Comparison of ENCODE assay signal across 20 mouse cellular contexts in the genomic region with DNA sequence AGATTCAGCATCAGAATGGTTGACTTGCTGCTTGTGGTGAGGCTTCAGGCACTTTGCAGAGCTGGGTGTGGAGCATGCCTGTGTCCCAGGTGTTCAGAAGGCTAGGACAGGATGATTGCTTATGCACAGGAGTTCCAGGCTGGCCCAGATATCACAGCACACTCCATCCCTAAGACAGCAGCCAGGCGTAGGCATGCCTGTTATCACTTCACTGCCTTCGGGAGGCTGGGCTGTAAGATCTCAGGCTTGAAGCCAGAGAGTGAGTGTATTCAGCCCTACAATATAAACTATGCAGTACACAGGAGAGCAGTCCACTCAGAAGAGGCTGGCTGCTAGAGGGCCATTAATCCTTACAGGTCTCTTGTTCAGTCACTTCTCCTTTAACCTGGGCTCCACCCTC. TPM values are rescaled to one million over a fixed set of nuclear protein-coding genes. Genes with fewer than 3 reads are reported as not detected.
DNase-seq lines count a peak whose midpoint lies in the region; ATAC-seq and TF ChIP-seq lines count a peak whose summit lies in the region.
"Had no signal": no experiment of that assay in that cellular context is flagged by ENCODE, and none has a peak within 500 bp of the region (broad histone marks: within the 10 kb centered on the region; RNA-seq: fewer than 3 reads in every experiment).

No protein-coding gene starts in this region.

- ATAC-seq in heart, postnatal 0 days (ENCODE audit: insufficient read depth, low read depth) = peak; percentile 74
- ATAC-seq in stomach, embryonic 15.5 days (ENCODE audit: insufficient read depth, low FRiP score, low read depth) = 0 out of 2 replicates have a peak, but pooled peaks have one; percentile 15
- ATAC-seq in stomach, postnatal 0 days (ENCODE audit: low FRiP score, low TSS enrichment) = no peak
- ATAC-seq in liver, embryonic 15.5 days (ENCODE audit: insufficient read depth) = peak; percentile 73
- ATAC-seq in CD4-positive, CD25-positive, alpha-beta regulatory T cell, adult 4 months = no peak
- ATAC-seq: forebrain, embryonic 15.5 days had no signal

- no peaks in the 10 kb centered on the region for H3K79me2 ChIP-seq in heart, adult 2 months (replicated peaks; ENCODE audit: control insufficient read depth, insufficient read depth, low read length)

- TF ChIP-seq EP300 in heart, postnatal 0 days (IDR thresholded peaks at IDR 0.05; ENCODE audit: low read depth) = no peak
- TF ChIP-seq EP300 in heart, adult 2 months (IDR thresholded peaks at IDR 0.05; ENCODE audit: insufficient read depth, low read depth, low read length) = no peak
- TF ChIP-seq EP300 in stomach, postnatal 0 days (optimal IDR thresholded peaks at IDR 0.05) = no peak

- DNase-seq in heart, postnatal 0 days (ENCODE audit: low spot score) = no peak
- DNase-seq in heart, adult 2 months = no peak
- no peak for DNase-seq in stomach, postnatal 0 days (ENCODE audit: low spot score)
- no peak for DNase-seq in kidney, postnatal 14 days
- DNase-seq: adrenal gland, adult 2 months; cerebellum, adult 9-10 months; kidney, adult 2 months; kidney, postnatal 25 days; midbrain, embryonic 14.5 days; right cerebral cortex, adult 18-20 months; thymus, adult 18-20 months; thymus, postnatal 4 days had no signal

- H3K27ac ChIP-seq in heart, postnatal 0 days (ENCODE audit: low read depth) = peak overlapping the region; percentile 79
- H3K27ac ChIP-seq in heart, adult 2 months = no peak overlapping the region
- no peak overlapping the region for H3K27ac ChIP-seq in stomach, embryonic 15.5 days
- no peak overlapping the region for H3K27ac ChIP-seq in stomach, postnatal 0 days (replicated peaks)
- peak overlapping the region; percentile 72 for H3K27ac ChIP-seq in liver, embryonic 15.5 days (replicated peaks)
- H3K27ac ChIP-seq: embryonic facial prominence, embryonic 12.5 days; forebrain, embryonic 15.5 days; hindbrain, embryonic 12.5 days; limb, embryonic 15.5 days; neural tube, embryonic 13.5 days had no signal

- H3K9me3 ChIP-seq in heart, postnatal 0 days (replicated peaks; ENCODE audit: control insufficient read depth, low read length) = no peaks in the 10 kb centered on the region
- H3K9me3 ChIP-seq in stomach, embryonic 15.5 days = no peaks in the 10 kb centered on the region
- H3K9me3 ChIP-seq in stomach, postnatal 0 days (ENCODE audit: control insufficient read depth, low read length) = no peaks in the 10 kb centered on the region
- H3K9me3 ChIP-seq in liver, embryonic 15.5 days (replicated peaks) = no peaks in the 10 kb centered on the region
- H3K9me3 ChIP-seq: embryonic facial prominence, embryonic 12.5 days; forebrain, embryonic 15.5 days; hindbrain, embryonic 12.5 days; limb, embryonic 15.5 days; neural tube, embryonic 13.5 days had no signal

- no peak overlapping the region for H3K9ac ChIP-seq in heart, postnatal 0 days (replicated peaks; ENCODE audit: low read depth, low read length)
- H3K9ac ChIP-seq in heart, adult 2 months (ENCODE audit: low read depth, low read length) = no peak overlapping the region
- no peak overlapping the region for H3K9ac ChIP-seq in stomach, embryonic 15.5 days
- no peak overlapping the region for H3K9ac ChIP-seq in stomach, postnatal 0 days (ENCODE audit: low read length)
- H3K9ac ChIP-seq in liver, embryonic 15.5 days = no peak overlapping the region
- H3K9ac ChIP-seq: embryonic facial prominence, embryonic 12.5 days; forebrain, embryonic 15.5 days; hindbrain, embryonic 12.5 days; limb, embryonic 15.5 days; neural tube, embryonic 13.5 days had no signal

- no peaks in the 10 kb centered on the region for H3K27me3 ChIP-seq in heart, postnatal 0 days (ENCODE audit: control insufficient read depth, insufficient read depth, low read length)
- H3K27me3 ChIP-seq in heart, adult 2 months (ENCODE audit: control insufficient read depth, insufficient read depth, low read length) = no peaks in the 10 kb centered on the region
- H3K27me3 ChIP-seq in stomach, embryonic 15.5 days (replicated peaks) = no peaks in the 10 kb centered on the region
- no peaks in the 10 kb centered on the region for H3K27me3 ChIP-seq in stomach, postnatal 0 days (ENCODE audit: control insufficient read depth, insufficient read depth, low read length)
- H3K27me3 ChIP-seq in liver, embryonic 15.5 days = no peaks in the 10 kb centered on the region
- H3K27me3 ChIP-seq: embryonic facial prominence, embryonic 12.5 days; forebrain, embryonic 15.5 days; hindbrain, embryonic 12.5 days; limb, embryonic 15.5 days; neural tube, embryonic 13.5 days had no signal

- peaks cover 88% of the 10 kb centered on the region for H3K36me3 ChIP-seq in heart, postnatal 0 days (replicated peaks; ENCODE audit: control insufficient read depth, insufficient read depth, low read length)
- no peaks in the 10 kb centered on the region for H3K36me3 ChIP-seq in heart, adult 2 months (ENCODE audit: control insufficient read depth, insufficient read depth, low read length)
- peaks cover 78% of the 10 kb centered on the region for H3K36me3 ChIP-seq in stomach, embryonic 15.5 days
- H3K36me3 ChIP-seq in stomach, postnatal 0 days (ENCODE audit: control insufficient read depth, insufficient read depth, low read length) = peaks cover 45% of the 10 kb centered on the region
- peaks cover 98% of the 10 kb centered on the region for H3K36me3 ChIP-seq in liver, embryonic 15.5 days (replicated peaks)

- H3K4me2 ChIP-seq in heart, postnatal 0 days (ENCODE audit: low read depth, low read length) = no peak overlapping the region
- no peak overlapping the region for H3K4me2 ChIP-seq in stomach, embryonic 15.5 days
- no peak overlapping the region for H3K4me2 ChIP-seq in stomach, postnatal 0 days (replicated peaks; ENCODE audit: low read depth)
- H3K4me2 ChIP-seq in liver, embryonic 15.5 days = no peak overlapping the region; the same call in 1 of the 2 replicates
- H3K4me2 ChIP-seq: embryonic facial prominence, embryonic 12.5 days; forebrain, embryonic 15.5 days; hindbrain, embryonic 12.5 days; limb, embryonic 15.5 days; neural tube, embryonic 13.5 days had no signal

- TF ChIP-seq POLR2A in heart, adult 2 months (IDR thresholded peaks at IDR 0.05; ENCODE audit: insufficient read depth, low read depth, low read length) = no peak

- intact Hi-C loops in heart, adult 2 months (cut with DNase I) = no loop called here

- H3K4me3 ChIP-seq in heart, postnatal 0 days (ENCODE audit: low read depth, low read length) = no peak overlapping the region
- no peak overlapping the region for H3K4me3 ChIP-seq in heart, adult 2 months
- H3K4me3 ChIP-seq in stomach, embryonic 15.5 days (replicated peaks) = no peak overlapping the region
- no peak overlapping the region for H3K4me3 ChIP-seq in stomach, postnatal 0 days (ENCODE audit: low read depth, low read length)
- no peak overlapping the region for H3K4me3 ChIP-seq in liver, embryonic 15.5 days (replicated peaks)
- H3K4me3 ChIP-seq: embryonic facial prominence, embryonic 12.5 days; forebrain, embryonic 15.5 days; hindbrain, embryonic 12.5 days; limb, embryonic 15.5 days; neural tube, embryonic 13.5 days had no signal

- 28% methylated on average over 2 of the region's 2 CpGs for WGBS in heart, postnatal 0 days
- WGBS in heart, adult 2 months = 51% methylated on average over 2 of the region's 2 CpGs
- WGBS in stomach, embryonic 15.5 days = 79% methylated on average over 2 of the region's 2 CpGs
- WGBS in stomach, postnatal 0 days = 63% methylated on average over 2 of the region's 2 CpGs
- WGBS in liver, embryonic 15.5 days (ENCODE audit: insufficient replicate concordance) = 27% methylated on average over 2 of the region's 2 CpGs

- no peak for TF ChIP-seq CTCF in heart, postnatal 0 days (IDR thresholded peaks at IDR 0.05; ENCODE audit: low read depth)
- no peak for TF ChIP-seq CTCF in heart, adult 2 months (IDR thresholded peaks at IDR 0.05)
- TF ChIP-seq CTCF in stomach, postnatal 0 days (IDR thresholded peaks at IDR 0.05; ENCODE audit: low read depth) = no peak

- peaks cover 13% of the 10 kb centered on the region for H3K4me1 ChIP-seq in heart, postnatal 0 days (ENCODE audit: control insufficient read depth, insufficient read depth)
- H3K4me1 ChIP-seq in heart, adult 2 months (ENCODE audit: control insufficient read depth, insufficient read depth, low read length) = peaks cover 3% of the 10 kb centered on the region; the same call in 1 of the 2 replicates
- H3K4me1 ChIP-seq in stomach, embryonic 15.5 days = no peaks in the 10 kb centered on the region
- no peaks in the 10 kb centered on the region for H3K4me1 ChIP-seq in stomach, postnatal 0 days (replicated peaks; ENCODE audit: control insufficient read depth, insufficient read depth)
- peaks cover 39% of the 10 kb centered on the region for H3K4me1 ChIP-seq in liver, embryonic 15.5 days (replicated peaks)
- H3K4me1 ChIP-seq: embryonic facial prominence, embryonic 12.5 days; forebrain, embryonic 15.5 days; hindbrain, embryonic 12.5 days; limb, embryonic 15.5 days; neural tube, embryonic 13.5 days had no signal

RNA-seq across cellular contexts. Expression of gene Homer3, which starts 23.6 kb away (rescaled TPM):
- 29.1 and 38.9 TPM in 2 replicates for total RNA-seq in heart, postnatal 0 days (2014; rRNA removed; ENCODE audit: low replicate concordance)
- 19.5 TPM in 2 replicates for polyA plus RNA-seq in heart, postnatal 0 days (2015; fragmentation: Nextera tagmentation; extraction: Ambion mirVana)
- total RNA-seq in heart, adult 2 months (2021) = 1 to 10 TPM; 7.2 to 8.3 TPM
- polyA plus RNA-seq in heart, adult 2 months (2012; rRNA removed) = 13.6 and 14.9 TPM in 2 replicates
- 32.7 and 38.9 TPM in 2 replicates for polyA plus RNA-seq in stomach, embryonic 15.5 days (2015; fragmentation: Nextera tagmentation; extraction: Ambion mirVana)
- polyA plus RNA-seq in stomach, postnatal 0 days (2015; fragmentation: Nextera tagmentation; extraction: Ambion mirVana) = 13.8 and 17.5 TPM in 2 replicates
- 4.9 and 5.9 TPM in 2 replicates for polyA plus RNA-seq in liver, embryonic 15.5 days (2015; fragmentation: Nextera tagmentation; extraction: Ambion mirVana)
- 1 to 10 TPM in 1 of 2 experiments, under 1 TPM in 1; 0.62 to 1.6 TPM for polyA plus RNA-seq in CD4-positive, CD25-positive, alpha-beta regulatory T cell, adult 4 months (2017; shearing (Covaris generic))

RNA-seq across cellular contexts. Expression of gene Armc6, which starts 24.8 kb away (rescaled TPM):
- 20.1 and 26.5 TPM in 2 replicates for total RNA-seq in heart, postnatal 0 days (2014; rRNA removed; ENCODE audit: low replicate concordance)
- polyA plus RNA-seq in heart, postnatal 0 days (2015; fragmentation: Nextera tagmentation; extraction: Ambion mirVana) = 11.9 and 13.1 TPM in 2 replicates
- 1 to 10 TPM; 7.0 to 8.4 TPM for total RNA-seq in heart, adult 2 months (2021)
- polyA plus RNA-seq in heart, adult 2 months (2012; rRNA removed) = 9.4 and 16.0 TPM in 2 replicates
- 21.7 and 26.4 TPM in 2 replicates for polyA plus RNA-seq in stomach, embryonic 15.5 days (2015; fragmentation: Nextera tagmentation; extraction: Ambion mirVana)
- polyA plus RNA-seq in stomach, postnatal 0 days (2015; fragmentation: Nextera tagmentation; extraction: Ambion mirVana) = 11.9 and 12.9 TPM in 2 replicates
- 12.4 and 15.2 TPM in 2 replicates for polyA plus RNA-seq in liver, embryonic 15.5 days (2015; fragmentation: Nextera tagmentation; extraction: Ambion mirVana)
- 10 to 100 TPM in 1 of 2 experiments, 1 to 10 TPM in 1; 8.9 to 13.9 TPM for polyA plus RNA-seq in CD4-positive, CD25-positive, alpha-beta regulatory T cell, adult 4 months (2017; shearing (Covaris generic))

RNA-seq across cellular contexts. Expression of gene Sugp2, which starts 25.0 kb away (rescaled TPM):
- 32.0 and 48.7 TPM in 2 replicates for total RNA-seq in heart, postnatal 0 days (2014; rRNA removed; ENCODE audit: low replicate concordance)
- polyA plus RNA-seq in heart, postnatal 0 days (2015; fragmentation: Nextera tagmentation; extraction: Ambion mirVana) = 14.5 and 15.5 TPM in 2 replicates
- total RNA-seq in heart, adult 2 months (2021) = 10 to 100 TPM; 34.3 to 38.0 TPM
- 27.8 and 31.4 TPM in 2 replicates for polyA plus RNA-seq in heart, adult 2 months (2012; rRNA removed)
- polyA plus RNA-seq in stomach, embryonic 15.5 days (2015; fragmentation: Nextera tagmentation; extraction: Ambion mirVana) = 26.0 and 27.2 TPM in 2 replicates
- polyA plus RNA-seq in stomach, postnatal 0 days (2015; fragmentation: Nextera tagmentation; extraction: Ambion mirVana) = 7.8 and 9.0 TPM in 2 replicates
- polyA plus RNA-seq in liver, embryonic 15.5 days (2015; fragmentation: Nextera tagmentation; extraction: Ambion mirVana) = 10.9 and 11.7 TPM in 2 replicates
- polyA plus RNA-seq in CD4-positive, CD25-positive, alpha-beta regulatory T cell, adult 4 months (2017; shearing (Covaris generic)) = 10 to 100 TPM; 19.9 to 35.1 TPM

RNA-seq across cellular contexts. Expression of gene Ddx49, which starts 43.2 kb away (rescaled TPM):
- 33.1 and 35.6 TPM in 2 replicates for total RNA-seq in heart, postnatal 0 days (2014; rRNA removed; ENCODE audit: low replicate concordance)
- 24.4 and 26.7 TPM in 2 replicates for polyA plus RNA-seq in heart, postnatal 0 days (2015; fragmentation: Nextera tagmentation; extraction: Ambion mirVana)
- 10 to 100 TPM; 21.6 to 26.4 TPM for total RNA-seq in heart, adult 2 months (2021)
- polyA plus RNA-seq in heart, adult 2 months (2012; rRNA removed) = 24.3 and 27.1 TPM in 2 replicates
- polyA plus RNA-seq in stomach, embryonic 15.5 days (2015; fragmentation: Nextera tagmentation; extraction: Ambion mirVana) = 46.3 and 49.8 TPM in 2 replicates
- 35.0 and 36.0 TPM in 2 replicates for polyA plus RNA-seq in stomach, postnatal 0 days (2015; fragmentation: Nextera tagmentation; extraction: Ambion mirVana)
- polyA plus RNA-seq in liver, embryonic 15.5 days (2015; fragmentation: Nextera tagmentation; extraction: Ambion mirVana) = 19.5 and 22.4 TPM in 2 replicates
- 10 to 100 TPM; 57.8 to 74.2 TPM for polyA plus RNA-seq in CD4-positive, CD25-positive, alpha-beta regulatory T cell, adult 4 months (2017; shearing (Covaris generic))

RNA-seq across cellular contexts. Expression of gene Cope, which starts 43.3 kb away (rescaled TPM):
- 154 and 193 TPM in 2 replicates for total RNA-seq in heart, postnatal 0 days (2014; rRNA removed; ENCODE audit: low replicate concordance)
- 294 and 295 TPM in 2 replicates for polyA plus RNA-seq in heart, postnatal 0 days (2015; fragmentation: Nextera tagmentation; extraction: Ambion mirVana)
- total RNA-seq in heart, adult 2 months (2021) = 100 to 1,000 TPM; 147 to 155 TPM
- 193 and 209 TPM in 2 replicates for polyA plus RNA-seq in heart, adult 2 months (2012; rRNA removed)
- polyA plus RNA-seq in stomach, embryonic 15.5 days (2015; fragmentation: Nextera tagmentation; extraction: Ambion mirVana) = 379 and 398 TPM in 2 replicates
- 347 and 366 TPM in 2 replicates for polyA plus RNA-seq in stomach, postnatal 0 days (2015; fragmentation: Nextera tagmentation; extraction: Ambion mirVana)
- 190 and 246 TPM in 2 replicates for polyA plus RNA-seq in liver, embryonic 15.5 days (2015; fragmentation: Nextera tagmentation; extraction: Ambion mirVana)
- polyA plus RNA-seq in CD4-positive, CD25-positive, alpha-beta regulatory T cell, adult 4 months (2017; shearing (Covaris generic)) = 100 to 1,000 TPM; 321 to 359 TPM

Comparison
In these comparisons a context has a peak if more than half of its experiments do, and no peak if none do; other contexts are left out.
1. ATAC-seq: peak in heart, postnatal 0 days (single experiment), stomach, embryonic 15.5 days (single experiment) and liver, embryonic 15.5 days (single experiment); none in stomach, postnatal 0 days (single experiment) and CD4-positive, CD25-positive, alpha-beta regulatory T cell, adult 4 months (single experiment).
2. H3K27ac ChIP-seq: peak in heart, postnatal 0 days (single experiment) and liver, embryonic 15.5 days (single experiment); none in heart, adult 2 months (single experiment), stomach, embryonic 15.5 days (single experiment) and stomach, postnatal 0 days (single experiment).